Mouse (Mus musculus): ENCODE measurements around the gene Dazap2.

Gene Dazap2

GRCm38 (mm10) chr15:100639972-100640750 is 25.0 kb downstream of the Dazap2 start:
- no peak for DNase-seq

- DNase-seq, result no peak
Observed at GRCm38 (mm10) chr15:100641226-100641810, 26.2 kb downstream of the Dazap2 start.

GRCm38 (mm10) chr15:100642451-100642850 is 27.3 kb downstream of the Dazap2 start:
- no peak for DNase-seq

GRCm38 (mm10) chr15:100646161-100646560 is 31.0 kb downstream of the Dazap2 start:
- no peak for DNase-seq

- DNase-seq, result no peak
Observed at GRCm38 (mm10) chr15:100650111-100650510, 35.0 kb downstream of the Dazap2 start.

- no peak for DNase-seq
Observed at GRCm38 (mm10) chr15:100651610-100652009, 36.5 kb downstream of the Dazap2 start.

- no peak for DNase-seq
Observed at GRCm38 (mm10) chr15:100654271-100654670, 39.1 kb downstream of the Dazap2 start.

GRCm38 (mm10) chr15:100655201-100655600 is 40.1 kb downstream of the Dazap2 start:
- DNase-seq, result no peak

GRCm38 (mm10) chr15:100660306-100660705 is 45.2 kb downstream of the Dazap2 start:
- no peak for DNase-seq

- no peak for DNase-seq
Observed at GRCm38 (mm10) chr15:100660805-100661204, 45.7 kb downstream of the Dazap2 start.

GRCm38 (mm10) chr15:100664813-100665274 is 49.7 kb downstream of the Dazap2 start:
- DNase-seq, result no peak

GRCm38 (mm10) chr15:100665411-100666218 is 50.5 kb downstream of the Dazap2 start:
- DNase-seq, result no peak

GRCm38 (mm10) chr15:100666219-100666696 is 51.1 kb downstream of the Dazap2 start:
- no peak for DNase-seq

GRCm38 (mm10) chr15:100666851-100667250 is 51.7 kb downstream of the Dazap2 start:
- DNase-seq, result no peak

- DNase-seq, result no peak
Observed at GRCm38 (mm10) chr15:100667420-100667819, 52.3 kb downstream of the Dazap2 start.

GRCm38 (mm10) chr15:100667871-100668545 is 52.9 kb downstream of the Dazap2 start:
- no peak for DNase-seq

- DNase-seq, result no peak
Observed at GRCm38 (mm10) chr15:100669337-100669736, 54.2 kb downstream of the Dazap2 start, which contains the start of gene Bin2. Gene Bin2 (minus strand): TSS chr15:100669553.

- no peak for DNase-seq
Observed at GRCm38 (mm10) chr15:100670004-100670403, 54.9 kb downstream of the Dazap2 start.
